Mouse (Mus musculus): Measurements from ENCODE around the gene Tmem86a.

- no peak for TF ChIP-seq EP300 (IDR thresholded peaks at IDR 0.05; ENCODE audit: low read length)
- TF ChIP-seq CTCF (conservative IDR thresholded peaks at IDR 0.05 in 1 of 2, IDR thresholded peaks at IDR 0.05 in 1 of 2; ENCODE audit: low read depth in 2 of 2, low read length in 2 of 2), result no peak
- no peak for TF ChIP-seq POLR2A (IDR thresholded peaks at IDR 0.05; ENCODE audit: low read depth, low read length)
- no peak for TF ChIP-seq ETS1 (conservative IDR thresholded peaks at IDR 0.05; ENCODE audit: low read depth, low read length)
These were observed 15.5 kb upstream of the Tmem86a start for GRCm38 (mm10) chr7:47034785-47035384.

Measured in CH12.LX (cell line).